Mouse (Mus musculus) ES-E14 (cell line): ENCODE results near the gene Mrgpre.

ENCODE experiments used
- CHD2 ChIP-seq: IDR thresholded peaks from 2 replicates; pipeline ENCODE4 v1.6.1; 2014; ENCODE audit warnings: mild to moderate bottlenecking, low read depth, low read length, inconsistent platforms
- ZC3H11A ChIP-seq: IDR thresholded peaks from 2 replicates; pipeline ENCODE4 v1.6.1; 2012; ENCODE audit warnings: low read depth, mild to moderate bottlenecking, inconsistent platforms, low read length, borderline replicate concordance
- ZNF384 ChIP-seq: IDR thresholded peaks from 2 replicates; pipeline ENCODE4 v1.6.1; 2012; ENCODE audit warnings: low read depth, low read length, inconsistent platforms

DNA sequence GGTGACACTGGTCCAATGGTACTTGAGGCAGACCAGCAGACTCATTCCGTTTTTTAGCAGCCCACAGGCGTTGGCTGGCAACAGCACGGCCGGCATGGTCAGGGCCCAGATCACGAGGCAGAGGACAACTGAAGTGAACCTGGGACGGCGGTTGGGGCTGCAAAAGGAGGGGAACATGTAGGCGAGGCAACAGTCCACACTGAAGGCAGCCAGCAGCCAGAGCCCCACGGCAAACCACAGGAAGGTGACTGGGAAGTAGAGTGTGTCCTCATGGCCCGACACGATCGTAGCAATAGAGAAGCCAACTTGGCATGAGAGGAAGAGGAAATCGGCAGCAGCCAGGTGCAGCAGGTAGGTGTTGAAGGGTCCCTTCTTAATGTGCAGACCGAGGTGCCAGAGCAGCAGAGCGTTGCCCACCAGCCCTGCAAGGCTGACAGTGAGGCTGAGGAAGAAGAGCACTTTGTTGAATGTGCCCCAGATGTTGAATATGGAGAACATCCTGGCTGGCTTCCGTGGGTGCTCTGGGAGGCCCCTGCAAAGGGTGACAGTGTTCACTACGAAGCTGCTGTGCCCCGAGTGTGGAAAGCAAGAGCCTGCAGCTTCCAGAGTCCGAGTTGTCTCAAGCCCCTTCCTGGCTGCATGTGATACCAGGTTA is 19.3 kb downstream of the Mrgpre start:
- TF ChIP-seq ZNF384 (no peak), ZC3H11A (no peak), CHD2 (no peak)
